Mouse (Mus musculus) myocyte (in vitro differentiated cells): ENCODE results near the gene Gm11127.
"Not testable (repeated sequence)": the region's sequence is repeated elsewhere in the genome, so short reads cannot be mapped to it uniquely, and the experiment has no call there.

ENCODE experiments used
- CEBPB ChIP-seq: IDR thresholded peaks from 2 replicates; pipeline ENCODE4 v1.6.1; 2011; ENCODE audit warnings: mild to moderate bottlenecking, moderate library complexity; ENCODE audit not compliant: poor library complexity, insufficient read depth, severe bottlenecking
- MAX ChIP-seq: IDR thresholded peaks from one replicate; pipeline ENCODE4 v1.6.1; 2011; ENCODE audit warnings: low read depth, mild to moderate bottlenecking, control low read depth
- POLR2A ChIP-seq: IDR thresholded peaks from one replicate; pipeline ENCODE4 v1.6.1; 2011; ENCODE audit warnings: low read depth, mild to moderate bottlenecking, control low read depth, moderate library complexity; ENCODE audit not compliant: insufficient read length
- REST ChIP-seq: IDR thresholded peaks from one replicate; pipeline ENCODE4 v1.6.1; 2011; ENCODE audit warnings: mild to moderate bottlenecking, control low read depth, moderate library complexity; ENCODE audit not compliant: insufficient read depth, insufficient read length
- SRF ChIP-seq: IDR thresholded peaks from one replicate; pipeline ENCODE4 v1.6.1; 2011; ENCODE audit warnings: low read depth; ENCODE audit not compliant: control insufficient read depth, insufficient read length
- TCF12 ChIP-seq: IDR thresholded peaks from one replicate; pipeline ENCODE4 v1.6.1; 2011; ENCODE audit warnings: mild to moderate bottlenecking, control low read depth; ENCODE audit not compliant: poor library complexity, insufficient read depth, severe bottlenecking
- TCF3 ChIP-seq: IDR thresholded peaks from one replicate; pipeline ENCODE4 v1.6.1; 2011; ENCODE audit warnings: low read depth, control low read depth; ENCODE audit not compliant: insufficient read length
- USF1 ChIP-seq: IDR thresholded peaks from one replicate; pipeline ENCODE4 v1.6.1; 2011; ENCODE audit warnings: low read depth, mild to moderate bottlenecking, control low read depth, moderate library complexity

GRCm38 (mm10) chr17:36085976-36086375, 27.8 kb upstream of the Gm11127 start:
- TF ChIP-seq REST, TCF3, POLR2A, MAX, CEBPB, SRF, USF1, TCF12: not testable (repeated sequence)
